In the genomic region with DNA sequence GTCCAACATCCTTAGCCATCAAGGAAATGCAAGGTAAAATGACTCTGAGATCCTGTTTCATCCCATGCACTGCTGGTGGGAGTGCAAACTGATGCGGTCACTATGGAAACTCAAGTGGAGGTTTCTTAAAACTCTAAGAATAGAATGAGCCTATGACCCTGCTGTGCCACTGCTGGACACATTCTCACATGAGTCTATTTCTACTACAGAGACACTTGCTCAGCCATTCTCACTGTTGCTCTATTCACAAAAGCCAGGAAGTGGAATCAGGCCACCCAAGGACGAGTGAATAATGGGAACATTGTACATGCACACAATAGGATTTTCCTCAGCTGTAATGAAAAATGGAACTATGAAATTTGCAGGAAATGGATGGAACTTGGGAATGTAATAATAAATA, we compare ENCODE assay signal across 24 mouse cellular contexts. TPM values are rescaled to one million over a fixed set of nuclear protein-coding genes. Genes with fewer than 3 reads are reported as not detected.
DNase-seq lines count a peak whose midpoint lies in the region; ATAC-seq and TF ChIP-seq lines count a peak whose summit lies in the region.
"Had no signal": no experiment of that assay in that cellular context is flagged by ENCODE, and none has a peak within 500 bp of the region (broad histone marks: within the 10 kb centered on the region; RNA-seq: fewer than 3 reads in every experiment).

No protein-coding gene starts in this region.

- H3K27me3 ChIP-seq in forebrain, postnatal 0 days (ENCODE audit: insufficient read depth, low read length) = no peaks in the 10 kb centered on the region
- no peaks in the 10 kb centered on the region for H3K27me3 ChIP-seq in forebrain, embryonic 10.5 days (ENCODE audit: poor library complexity, severe bottlenecking)
- no peaks in the 10 kb centered on the region for H3K27me3 ChIP-seq in midbrain, embryonic 10.5 days (ENCODE audit: low read depth, poor library complexity, severe bottlenecking)
- H3K27me3 ChIP-seq in midbrain, embryonic 14.5 days (ENCODE audit: control insufficient read depth, insufficient read depth, low read length) = no peaks in the 10 kb centered on the region
- H3K27me3 ChIP-seq: CH12.LX; forebrain, embryonic 12.5 days; heart, embryonic 13.5 days; liver, embryonic 13.5 days had no signal

- H3K9me3 ChIP-seq in forebrain, postnatal 0 days (ENCODE audit: low read length) = no peaks in the 10 kb centered on the region
- H3K9me3 ChIP-seq in forebrain, embryonic 10.5 days = no peaks in the 10 kb centered on the region
- H3K9me3 ChIP-seq in midbrain, embryonic 10.5 days (replicated peaks) = no peaks in the 10 kb centered on the region
- H3K9me3 ChIP-seq in midbrain, embryonic 14.5 days (ENCODE audit: control insufficient read depth, low read length) = no peaks in the 10 kb centered on the region
- H3K9me3 ChIP-seq: forebrain, embryonic 12.5 days; heart, embryonic 13.5 days; liver, embryonic 13.5 days had no signal

- no peak overlapping the region for H3K4me2 ChIP-seq in forebrain, postnatal 0 days (ENCODE audit: low read depth)
- no peak overlapping the region for H3K4me2 ChIP-seq in midbrain, embryonic 14.5 days (ENCODE audit: low read length)
- H3K4me2 ChIP-seq: forebrain, embryonic 12.5 days; heart, embryonic 13.5 days; liver, embryonic 13.5 days had no signal

- H3K27ac ChIP-seq in forebrain, postnatal 0 days (ENCODE audit: low read depth, low read length) = no peak overlapping the region
- H3K27ac ChIP-seq in forebrain, embryonic 10.5 days = no peak overlapping the region
- no peak overlapping the region for H3K27ac ChIP-seq in midbrain, embryonic 10.5 days (replicated peaks)
- H3K27ac ChIP-seq in midbrain, embryonic 14.5 days (replicated peaks; ENCODE audit: low read depth, low read length) = no peak overlapping the region
- H3K27ac ChIP-seq: forebrain, embryonic 12.5 days; heart, adult 2 months; heart, embryonic 13.5 days; liver, embryonic 13.5 days had no signal

- WGBS in forebrain, postnatal 0 days = 31% methylated on average over 2 of the region's 2 CpGs
- WGBS in forebrain, embryonic 10.5 days = 49% methylated on average over 2 of the region's 2 CpGs
- WGBS in midbrain, embryonic 10.5 days = 54% methylated on average over 2 of the region's 2 CpGs
- WGBS in midbrain, embryonic 14.5 days = 21% methylated on average over 2 of the region's 2 CpGs

- no peaks in the 10 kb centered on the region for H3K36me3 ChIP-seq in forebrain, postnatal 0 days (ENCODE audit: insufficient read depth)
- H3K36me3 ChIP-seq in forebrain, embryonic 10.5 days (replicated peaks) = no peaks in the 10 kb centered on the region
- no peaks in the 10 kb centered on the region for H3K36me3 ChIP-seq in midbrain, embryonic 10.5 days
- no peaks in the 10 kb centered on the region for H3K36me3 ChIP-seq in midbrain, embryonic 14.5 days (ENCODE audit: control insufficient read depth, insufficient read depth, low read length)
- H3K36me3 ChIP-seq: forebrain, embryonic 12.5 days; heart, embryonic 13.5 days; liver, embryonic 13.5 days had no signal

- no peak for DNase-seq in forebrain, postnatal 0 days
- DNase-seq in forebrain, embryonic 10.5 days (ENCODE audit: extremely low spot score, low spot score) = no peak
- DNase-seq in midbrain, embryonic 10.5 days (ENCODE audit: low spot score) = peak; percentile 14
- no peak for DNase-seq in midbrain, embryonic 14.5 days
- peak; percentile 84 for DNase-seq in Muller cell, postnatal 12 days (ENCODE audit: inconsistent ontology term)
- DNase-seq in brain, adult 2 months (ENCODE audit: low read depth, low spot score) = peak; percentile 34
- DNase-seq in heart, adult 11 months = no peak
- DNase-seq in adipocyte (ENCODE audit: low spot score) = no peak
- DNase-seq: adrenal gland, postnatal 25 days; B cell, adult 2 months; cerebellum, adult 11-12 months; cerebellum, postnatal 10 days; gastrocnemius, postnatal 25 days; heart, postnatal 14 days; kidney, postnatal 4 days; liver, embryonic 13.5 days; lung, adult 2 months; lung, postnatal 36 days had no signal

- no peak for TF ChIP-seq CTCF in forebrain, postnatal 0 days (IDR thresholded peaks at IDR 0.05; ENCODE audit: low read depth)

- no peak overlapping the region for H3K9ac ChIP-seq in forebrain, postnatal 0 days
- H3K9ac ChIP-seq in midbrain, embryonic 14.5 days (replicated peaks; ENCODE audit: low read length) = no peak overlapping the region
- H3K9ac ChIP-seq: forebrain, embryonic 12.5 days; heart, embryonic 13.5 days; liver, embryonic 13.5 days had no signal

- ATAC-seq in forebrain, postnatal 0 days = peak; percentile 45; the same call in 1 of the 2 replicates
- ATAC-seq in midbrain, embryonic 14.5 days (ENCODE audit: low FRiP score, low TSS enrichment) = no peak
- ATAC-seq: intestine, postnatal 0 days had no signal

- no peaks in the 10 kb centered on the region for H3K4me1 ChIP-seq in forebrain, postnatal 0 days (ENCODE audit: insufficient read depth)
- peaks cover 6% of the 10 kb centered on the region; the same call in 1 of the 2 replicates for H3K4me1 ChIP-seq in forebrain, embryonic 10.5 days
- H3K4me1 ChIP-seq in midbrain, embryonic 10.5 days = peaks cover 8% of the 10 kb centered on the region
- no peaks in the 10 kb centered on the region for H3K4me1 ChIP-seq in midbrain, embryonic 14.5 days (ENCODE audit: control insufficient read depth, insufficient read depth, low read length)
- H3K4me1 ChIP-seq: forebrain, embryonic 12.5 days; heart, embryonic 13.5 days; liver, embryonic 13.5 days had no signal

- no peak overlapping the region for H3K4me3 ChIP-seq in forebrain, postnatal 0 days (ENCODE audit: low read depth, low read length)
- no peak overlapping the region for H3K4me3 ChIP-seq in forebrain, embryonic 10.5 days
- no peak overlapping the region for H3K4me3 ChIP-seq in midbrain, embryonic 10.5 days
- no peak overlapping the region for H3K4me3 ChIP-seq in midbrain, embryonic 14.5 days (replicated peaks; ENCODE audit: low read depth, low read length)
- H3K4me3 ChIP-seq: forebrain, embryonic 12.5 days; heart, adult 2 months; heart, embryonic 13.5 days; liver, embryonic 13.5 days; megakaryocyte, embryonic 14.5 days had no signal

RNA-seq across cellular contexts. Expression of gene Chchd5, which starts 19.3 kb away (rescaled TPM):
- 15.2 and 21.4 TPM in 2 replicates for total RNA-seq in forebrain, postnatal 0 days (2014; rRNA removed)
- 17.1 and 17.6 TPM in 2 replicates for polyA plus RNA-seq in forebrain, postnatal 0 days (2015; fragmentation: Nextera tagmentation; extraction: Ambion mirVana)
- 24.1 and 25.2 TPM in 2 replicates for polyA plus RNA-seq in forebrain, embryonic 10.5 days (2016; fragmentation: Nextera tagmentation; extraction: Ambion mirVana)
- 28.7 and 31.6 TPM in 2 replicates for polyA plus RNA-seq in midbrain, embryonic 10.5 days (2016; fragmentation: Nextera tagmentation; extraction: Ambion mirVana)
- polyA plus RNA-seq in midbrain, embryonic 14.5 days (2014; fragmentation: Nextera tagmentation; extraction: Ambion mirVana) = 24.4 and 25.0 TPM in 2 replicates

RNA-seq across cellular contexts. Expression of gene Polr1b, which starts 48.0 kb away (rescaled TPM):
- 24.9 and 25.5 TPM in 2 replicates for total RNA-seq in forebrain, postnatal 0 days (2014; rRNA removed)
- 9.5 and 12.0 TPM in 2 replicates for polyA plus RNA-seq in forebrain, postnatal 0 days (2015; fragmentation: Nextera tagmentation; extraction: Ambion mirVana)
- polyA plus RNA-seq in forebrain, embryonic 10.5 days (2016; fragmentation: Nextera tagmentation; extraction: Ambion mirVana) = 47.6 and 48.8 TPM in 2 replicates
- 35.5 and 37.2 TPM in 2 replicates for polyA plus RNA-seq in midbrain, embryonic 10.5 days (2016; fragmentation: Nextera tagmentation; extraction: Ambion mirVana)
- polyA plus RNA-seq in midbrain, embryonic 14.5 days (2014; fragmentation: Nextera tagmentation; extraction: Ambion mirVana) = 8.3 and 9.5 TPM in 2 replicates

RNA-seq across cellular contexts. Expression of gene Slc20a1, which starts 49.7 kb away (rescaled TPM):
- total RNA-seq in forebrain, postnatal 0 days (2014; rRNA removed) = 68.7 and 73.5 TPM in 2 replicates
- polyA plus RNA-seq in forebrain, postnatal 0 days (2015; fragmentation: Nextera tagmentation; extraction: Ambion mirVana) = 27.4 and 36.5 TPM in 2 replicates
- 57.2 and 57.9 TPM in 2 replicates for polyA plus RNA-seq in forebrain, embryonic 10.5 days (2016; fragmentation: Nextera tagmentation; extraction: Ambion mirVana)
- polyA plus RNA-seq in midbrain, embryonic 10.5 days (2016; fragmentation: Nextera tagmentation; extraction: Ambion mirVana) = 53.7 and 55.6 TPM in 2 replicates
- polyA plus RNA-seq in midbrain, embryonic 14.5 days (2014; fragmentation: Nextera tagmentation; extraction: Ambion mirVana) = 42.0 and 59.0 TPM in 2 replicates

Comparison
In these comparisons a context has a peak if more than half of its experiments do, and no peak if none do; other contexts are left out.
1. DNase-seq: peak in midbrain, embryonic 10.5 days (single experiment), Muller cell, postnatal 12 days (single experiment) and brain, adult 2 months (single experiment); none in forebrain, postnatal 0 days (single experiment), forebrain, embryonic 10.5 days (single experiment), midbrain, embryonic 14.5 days (single experiment), heart, adult 11 months (single experiment) and adipocyte (single experiment).